Mouse (Mus musculus) 3134 (cell line): ENCODE results near the gene Nipal4.

Experiments used
- DNase-seq: peaks from one replicate; pipeline ENCODE4 v3.0.0-alpha.2; 2011; ENCODE audit warnings: low spot score; ENCODE audit not compliant: insufficient read length; ENCODE audit errors: extremely low read depth

Nipal4 gene

DNA sequence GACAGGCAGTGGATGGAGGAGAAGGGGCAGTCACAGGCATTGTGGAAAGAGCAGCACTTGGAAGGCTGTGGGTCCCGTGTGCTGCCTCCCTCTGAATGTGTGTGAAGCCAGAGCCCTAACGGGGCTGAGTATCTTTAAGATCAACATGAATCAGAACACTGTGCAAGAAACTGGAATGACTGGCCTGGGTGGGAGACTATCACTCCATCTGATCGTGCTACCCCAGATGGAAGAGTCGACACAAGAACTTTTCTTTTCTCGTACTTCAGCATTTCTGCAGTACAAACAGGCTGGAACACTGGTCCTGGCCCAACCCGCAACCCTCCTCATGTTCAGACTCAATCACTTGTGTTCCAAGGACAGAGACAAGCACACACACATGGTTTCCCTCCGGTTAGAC lies 2.2 kb upstream of the Nipal4 start:
- no peak for DNase-seq

DNA sequence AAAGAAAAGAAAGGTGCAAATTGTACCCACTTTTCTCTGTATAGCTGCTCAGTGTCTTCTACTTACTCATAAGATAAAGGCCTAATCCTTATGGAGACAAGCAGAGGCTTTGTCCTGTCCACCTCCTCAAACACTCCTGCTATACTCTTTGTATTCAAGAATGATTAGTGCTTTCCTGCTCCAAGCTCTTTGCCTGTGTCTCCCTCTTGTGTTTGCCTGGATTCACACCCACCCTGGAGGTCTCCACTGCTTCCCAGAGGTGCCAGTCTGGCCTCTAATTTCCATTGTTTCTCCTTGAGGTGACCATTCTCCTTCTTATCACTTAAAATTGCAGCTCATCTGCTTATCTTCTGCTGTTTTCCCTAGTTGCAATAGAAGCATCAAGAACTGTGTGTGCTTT lies 8.8 kb downstream of the Nipal4 start:
- no peak for DNase-seq

DNA sequence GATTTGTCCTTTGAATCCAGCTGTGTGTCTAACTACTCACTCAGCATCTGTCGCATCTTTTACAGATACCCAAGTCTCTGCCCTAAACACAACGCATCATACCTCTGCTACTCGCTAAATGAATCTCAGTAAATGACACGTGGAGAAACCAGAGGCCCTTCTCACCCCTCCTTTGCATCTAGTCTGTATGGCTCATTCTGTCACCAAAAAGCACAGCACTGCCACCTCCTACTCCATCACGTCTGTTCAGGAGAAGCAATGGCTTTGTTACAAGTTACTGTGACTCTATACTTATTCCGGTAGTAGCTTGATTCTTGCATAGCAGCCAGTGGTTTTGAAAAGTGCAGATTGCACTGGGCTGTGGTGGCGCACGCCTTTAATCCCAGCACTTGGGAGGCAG lies 9.4 kb downstream of the Nipal4 start:
- no peak for DNase-seq

- DNase-seq = no peak
Observed at GRCm38 (mm10) chr11:46146619-46147018, 19.7 kb downstream of the Nipal4 start.

DNA sequence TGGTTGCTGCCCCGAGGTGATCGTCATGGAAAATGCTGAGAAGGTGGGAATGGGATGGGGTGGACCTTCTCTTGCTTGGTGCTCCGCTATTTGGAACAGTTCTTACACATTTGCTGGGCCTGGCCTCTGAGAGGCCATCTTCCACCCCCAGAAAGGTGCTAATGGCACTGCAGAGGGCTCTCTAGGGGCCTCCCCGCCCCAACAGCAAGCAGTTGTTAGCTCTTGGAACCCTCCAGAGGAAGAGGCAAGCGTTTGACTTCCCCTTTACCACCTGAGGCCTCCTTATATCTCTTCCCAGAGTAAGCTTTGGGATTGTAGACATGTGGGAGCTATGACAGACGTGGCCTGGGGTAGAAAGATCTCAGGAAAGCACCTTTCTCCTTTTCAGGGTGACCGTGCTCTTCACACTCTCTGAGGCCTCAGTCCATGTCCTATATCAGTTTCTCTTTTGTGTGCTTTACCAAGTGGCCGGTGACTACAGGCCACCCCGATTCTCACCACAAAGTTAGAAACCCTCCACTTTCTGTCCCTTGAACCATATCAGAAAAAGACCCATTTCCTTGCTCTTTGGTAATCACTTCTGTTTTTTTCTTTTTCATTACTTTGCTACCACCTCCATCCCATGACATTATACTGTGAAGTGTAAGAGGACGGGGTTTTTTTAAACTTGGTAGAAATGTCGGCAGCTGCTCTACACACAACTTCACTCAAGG lies 21.0 kb downstream of the Nipal4 start:
- no peak for DNase-seq

GRCm38 (mm10) chr11:46143342-46143741 lies 23.0 kb downstream of the Nipal4 start:
- no peak for DNase-seq

DNA sequence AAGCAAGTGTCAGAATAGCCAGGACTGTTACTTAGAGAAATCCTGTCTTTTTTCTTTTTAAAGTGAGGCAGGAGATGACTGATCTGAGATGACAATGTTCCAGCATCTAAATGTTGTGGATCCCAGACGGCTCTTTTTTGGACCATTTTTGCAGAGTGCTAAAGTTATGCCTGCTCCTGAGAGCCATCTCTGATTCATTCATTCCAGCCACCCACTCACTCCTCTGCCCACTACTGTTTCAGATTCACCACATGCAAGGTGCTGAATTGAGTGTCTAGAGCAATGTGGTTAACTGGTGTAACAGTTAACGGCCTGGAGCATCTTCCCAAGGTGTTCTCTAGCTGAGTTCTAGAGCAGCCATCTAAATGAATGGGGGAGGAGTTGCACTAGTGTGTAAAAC lies 31.4 kb downstream of the Nipal4 start:
- DNase-seq = no peak

- DNase-seq = no peak
Observed at GRCm38 (mm10) chr11:46131022-46131986, 35.0 kb downstream of the Nipal4 start.

DNA sequence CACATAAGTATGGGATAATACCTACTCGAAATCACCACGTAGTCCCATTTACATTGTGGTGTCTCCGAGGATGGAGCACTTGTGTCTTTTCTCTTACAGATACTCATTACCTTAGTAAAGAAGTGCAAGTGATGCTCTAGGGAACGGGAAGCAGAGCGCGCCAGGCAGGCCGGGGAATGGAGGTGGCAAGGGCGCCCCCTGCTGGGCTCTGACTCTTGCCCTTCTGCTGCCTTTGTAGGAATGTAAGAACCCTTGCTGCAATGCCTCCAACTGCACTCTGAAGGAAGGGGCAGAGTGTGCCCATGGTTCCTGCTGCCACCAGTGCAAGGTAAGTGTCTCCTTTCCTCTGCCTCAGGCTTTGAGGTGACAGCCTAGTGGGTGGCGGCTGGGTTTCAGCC lies 37.8 kb downstream of the Nipal4 start:
- DNase-seq = peak; percentile 64

DNA sequence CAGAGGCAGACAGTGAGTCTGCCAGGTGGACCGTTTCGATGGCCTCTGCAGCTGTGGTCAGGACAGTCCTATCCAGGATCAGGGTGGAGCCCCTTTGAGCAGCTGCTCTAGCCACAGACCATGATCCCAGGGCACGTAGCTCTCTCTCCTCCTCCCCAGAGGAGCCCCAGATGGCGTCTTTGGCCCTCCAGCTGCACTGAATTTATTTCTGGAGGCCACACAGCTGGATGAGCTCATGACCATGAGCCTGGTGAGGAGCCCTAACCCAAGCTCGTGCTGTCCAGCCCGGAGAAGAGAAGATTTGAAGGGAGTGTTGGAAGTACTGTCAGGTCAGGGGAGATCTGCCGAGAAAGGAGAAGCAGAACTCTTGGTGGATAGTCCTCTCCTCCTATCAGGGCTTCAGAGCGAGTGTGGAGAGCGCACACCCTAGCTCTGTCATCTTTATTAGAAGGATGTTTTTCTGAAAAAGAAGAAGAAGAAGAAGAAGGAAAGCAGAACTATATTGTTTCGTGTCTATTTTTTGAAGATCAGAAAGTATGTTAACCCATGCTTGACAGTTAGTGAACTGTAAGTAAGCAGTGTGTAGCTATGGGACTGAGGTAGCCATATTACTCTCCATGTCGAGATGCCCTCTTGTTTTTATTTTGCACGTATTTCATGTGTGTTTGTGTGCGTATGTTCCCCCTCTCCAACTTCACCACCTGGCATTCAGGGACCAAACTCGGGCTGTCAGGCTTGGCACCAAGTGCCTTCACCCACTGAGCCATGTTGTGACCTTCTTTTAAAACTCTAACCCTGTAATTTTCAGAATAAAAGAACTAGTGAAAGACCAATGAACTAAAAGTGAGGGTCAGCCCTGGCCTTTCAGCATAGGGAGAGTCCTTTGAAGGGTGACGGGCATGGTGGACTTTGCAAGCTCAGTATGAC lies 38.4 kb downstream of the Nipal4 start:
- no peak for DNase-seq

- no peak for DNase-seq
Observed at GRCm38 (mm10) chr11:46126827-46127410, 39.4 kb downstream of the Nipal4 start.

DNA sequence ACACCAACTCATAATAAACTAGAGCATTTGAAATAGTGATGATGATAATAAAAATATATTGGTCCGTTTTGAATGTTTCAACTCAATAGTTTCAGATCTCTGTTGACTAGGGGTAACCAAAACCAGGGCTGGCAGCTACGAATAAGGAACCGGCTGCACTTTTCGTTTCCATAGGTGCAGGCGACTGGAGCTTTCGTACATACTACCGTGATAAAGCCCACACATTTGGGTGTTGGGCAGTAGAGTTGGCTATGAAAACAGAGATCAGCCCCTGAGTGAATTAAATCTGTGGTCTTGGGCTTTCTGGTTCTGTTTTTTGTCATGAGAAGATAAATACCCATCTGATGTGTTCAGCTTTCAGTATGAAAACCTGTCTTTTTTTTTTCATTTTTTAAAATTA lies 40.0 kb downstream of the Nipal4 start:
- DNase-seq = no peak

DNA sequence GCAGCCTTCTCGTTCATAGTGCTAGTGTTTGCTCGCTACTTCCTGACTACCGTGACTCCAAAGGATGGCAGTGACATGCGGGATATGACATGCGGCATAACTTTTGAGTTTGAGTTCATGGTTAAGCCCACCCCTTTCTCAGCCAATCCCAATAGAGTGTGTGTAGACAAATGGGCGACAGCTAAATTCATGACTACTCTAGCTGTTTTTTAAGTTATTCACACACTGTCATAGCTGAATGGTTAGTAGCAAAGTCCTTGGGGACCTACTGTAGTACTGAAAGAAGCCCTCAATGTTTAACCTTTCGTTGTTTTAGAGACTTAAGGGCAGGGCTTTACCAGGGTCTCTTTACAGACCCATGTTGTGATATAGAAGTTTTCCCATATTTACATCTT lies 40.5 kb downstream of the Nipal4 start:
- no peak for DNase-seq

GRCm38 (mm10) chr11:46125093-46125834 lies 41.0 kb downstream of the Nipal4 start:
- no peak for DNase-seq

DNA sequence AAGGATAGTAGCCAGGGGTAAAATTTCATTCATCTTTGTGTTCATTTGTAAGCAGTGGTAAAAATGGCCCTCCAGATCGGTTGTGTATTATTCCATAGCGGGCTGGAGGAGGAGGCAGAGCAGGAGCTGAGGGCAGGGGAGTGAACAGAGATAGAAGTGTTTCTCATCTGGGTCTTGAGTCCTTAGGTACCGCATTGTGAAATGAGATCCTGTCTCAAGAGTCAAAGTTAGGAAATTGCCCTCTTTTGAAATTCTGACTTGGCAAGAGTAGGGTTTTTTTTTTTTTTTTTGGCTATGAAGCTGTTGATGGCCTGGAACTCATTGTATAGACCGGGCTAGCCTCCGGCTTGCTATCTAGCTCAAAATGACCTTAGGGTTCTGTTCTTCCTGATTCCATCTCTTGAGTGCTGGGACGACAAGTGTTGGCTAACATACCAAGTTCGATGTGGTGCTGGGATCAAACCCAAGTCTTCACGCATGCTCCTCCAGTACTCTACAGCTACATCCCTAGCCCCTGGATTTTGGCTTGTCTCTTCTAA lies 42.9 kb downstream of the Nipal4 start:
- DNase-seq = no peak

DNA sequence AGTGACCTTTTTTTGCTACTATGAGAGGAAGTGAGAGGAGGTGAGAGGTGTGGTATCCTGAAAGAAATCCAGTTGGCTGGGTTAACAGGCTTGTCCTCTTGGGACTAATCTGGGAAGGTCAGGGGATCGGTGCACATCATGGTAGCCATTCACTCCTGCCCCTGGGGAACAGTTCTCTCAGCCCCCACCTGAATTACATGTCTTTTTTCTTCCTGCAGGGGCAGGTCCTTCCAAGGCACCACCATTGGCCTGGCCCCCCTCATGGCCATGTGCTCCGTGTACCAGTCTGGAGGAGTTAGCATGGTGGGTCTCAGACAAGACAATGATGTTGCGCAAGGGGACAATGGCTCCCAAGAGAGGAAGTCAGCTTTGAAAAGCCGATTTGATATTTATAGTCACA lies 43.4 kb downstream of the Nipal4 start:
- no peak for DNase-seq

DNA sequence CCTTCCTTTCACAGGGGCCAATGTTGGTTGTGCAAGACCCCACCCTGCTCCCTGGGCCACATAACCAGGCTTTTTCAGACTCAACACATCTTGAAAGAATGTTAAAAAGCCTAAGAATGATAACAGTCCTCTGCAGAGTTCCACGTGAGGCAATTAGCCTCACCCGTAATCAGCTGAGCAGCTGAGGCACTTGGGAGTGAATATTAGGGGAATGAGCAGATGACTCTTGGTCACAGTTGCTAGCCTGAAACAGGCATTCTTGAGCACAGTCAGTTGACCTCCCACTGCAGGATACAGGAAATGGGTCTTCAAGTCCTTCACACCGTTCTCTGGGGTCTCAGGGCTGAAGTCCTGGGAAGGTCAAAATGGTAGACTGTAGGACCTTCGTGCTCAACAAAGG lies 44.6 kb downstream of the Nipal4 start:
- no peak for DNase-seq

DNA sequence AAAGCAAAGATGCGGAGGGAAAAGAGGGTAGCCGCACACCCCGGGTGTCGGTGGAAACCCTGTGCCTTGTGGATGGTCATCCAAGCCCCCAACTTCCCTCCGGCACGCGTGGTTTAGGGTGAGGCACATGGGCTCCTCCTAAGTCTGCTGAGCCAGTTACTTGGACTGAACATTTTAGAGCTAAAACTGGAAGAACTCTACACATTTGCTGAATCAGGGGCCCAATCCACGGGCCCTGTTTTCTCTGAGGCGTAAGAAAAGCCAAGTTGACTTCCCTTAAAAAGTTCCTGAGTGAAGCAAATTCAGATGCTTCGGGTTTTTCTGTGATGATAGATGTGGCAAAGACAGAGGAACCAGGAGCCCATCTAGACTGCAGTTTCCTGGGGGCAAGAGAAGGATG lies 46.2 kb downstream of the Nipal4 start:
- DNase-seq = no peak

- DNase-seq = no peak
Observed at GRCm38 (mm10) chr11:46119624-46120023, 46.7 kb downstream of the Nipal4 start.

GRCm38 (mm10) chr11:46116510-46116909 lies 49.8 kb downstream of the Nipal4 start:
- no peak for DNase-seq
